Mouse (Mus musculus): ENCODE results near the gene Zmpste24. TPM values are rescaled to one million over a fixed set of nuclear protein-coding genes. Genes with fewer than 3 reads are reported as not detected.

Zmpste24 gene
- polyA plus RNA-seq, 1 experiment = 31.7 TPM

GRCm38 (mm10) chr4:121040897-121041671 is 57.0 kb downstream of the Zmpste24 start:
- TF ChIP-seq CTCF (IDR thresholded peaks at IDR 0.05; ENCODE audit: low read depth, low read length) (peak; percentile 86), POLR2A (IDR thresholded peaks at IDR 0.05; ENCODE audit: insufficient read depth, low read length) (no peak), EP300 (IDR thresholded peaks at IDR 0.05; ENCODE audit: insufficient read depth, low read depth, low read length) (peak; percentile 55; the same call in 1 of the 2 replicates)
- Histone ChIP-seq H3K4me1 (ENCODE audit: control insufficient read depth, insufficient read depth, low read length) (peaks cover 6% of the 10 kb centered on the region), H3K9ac (ENCODE audit: low read depth, poor library complexity, severe bottlenecking) (0 out of 2 replicates have a peak overlapping the region, but pooled peaks have one; percentile 9), H3K36me3 (ENCODE audit: control insufficient read depth, insufficient read depth, low read length, poor library complexity, severe bottlenecking) (no peaks in the 10 kb centered on the region), H3K27ac (ENCODE audit: insufficient read depth, low read length) (peak overlapping the region; percentile 63), H3K9me3 (replicated peaks; ENCODE audit: control insufficient read depth, insufficient read depth, low read length, poor library complexity, severe bottlenecking) (no peaks in the 10 kb centered on the region), H3K4me3 (ENCODE audit: low read depth, low read length) (no peak overlapping the region), H3K27me3 (ENCODE audit: control insufficient read depth, insufficient read depth, low read length, poor library complexity, severe bottlenecking) (no peaks in the 10 kb centered on the region)

- Histone ChIP-seq H3K4me3 (ENCODE audit: low read depth, low read length) (peak overlapping the region; percentile 82), H3K36me3 (ENCODE audit: control insufficient read depth, insufficient read depth, low read length, poor library complexity, severe bottlenecking) (no peaks in the 10 kb centered on the region), H3K9ac (ENCODE audit: low read depth, poor library complexity, severe bottlenecking) (peak overlapping the region; percentile 50), H3K4me1 (ENCODE audit: control insufficient read depth, insufficient read depth, low read length) (peaks cover 6% of the 10 kb centered on the region), H3K27me3 (ENCODE audit: control insufficient read depth, insufficient read depth, low read length, poor library complexity, severe bottlenecking) (no peaks in the 10 kb centered on the region), H3K9me3 (replicated peaks; ENCODE audit: control insufficient read depth, insufficient read depth, low read length, poor library complexity, severe bottlenecking) (no peaks in the 10 kb centered on the region), H3K27ac (ENCODE audit: insufficient read depth, low read length) (no peak overlapping the region)
- TF ChIP-seq POLR2A (IDR thresholded peaks at IDR 0.05; ENCODE audit: insufficient read depth, low read length) = no peak
- TF ChIP-seq EP300 (IDR thresholded peaks at IDR 0.05; ENCODE audit: insufficient read depth, low read depth, low read length) = no peak
- TF ChIP-seq CTCF (IDR thresholded peaks at IDR 0.05; ENCODE audit: low read depth, low read length) = no peak
Observed at GRCm38 (mm10) chr4:121040323-121040722, 57.7 kb downstream of the Zmpste24 start.

GRCm38 (mm10) chr4:121039331-121040115 is 58.5 kb downstream of the Zmpste24 start, which contains the start of gene Col9a2:
Gene Col9a2 (plus strand): TSS chr4:121039385.
- H3K27ac ChIP-seq (ENCODE audit: insufficient read depth, low read length) = no peak within 1 kb of the TSS
- TF ChIP-seq POLR2A (IDR thresholded peaks at IDR 0.05; ENCODE audit: insufficient read depth, low read length) (no peak), EP300 (IDR thresholded peaks at IDR 0.05; ENCODE audit: insufficient read depth, low read depth, low read length) (no peak), CTCF (IDR thresholded peaks at IDR 0.05; ENCODE audit: low read depth, low read length) (no peak)
- no peaks in the 10 kb centered on the region for H3K36me3 ChIP-seq (ENCODE audit: control insufficient read depth, insufficient read depth, low read length, poor library complexity, severe bottlenecking)
- peaks cover 6% of the 10 kb centered on the region for H3K4me1 ChIP-seq (ENCODE audit: control insufficient read depth, insufficient read depth, low read length)
- peak within 1 kb of the TSS; percentile 50 for H3K9ac ChIP-seq (ENCODE audit: low read depth, poor library complexity, severe bottlenecking)
- H3K4me3 ChIP-seq (ENCODE audit: low read depth, low read length) = peak within 1 kb of the TSS; percentile 82
- no peaks in the 10 kb centered on the region for H3K9me3 ChIP-seq (replicated peaks; ENCODE audit: control insufficient read depth, insufficient read depth, low read length, poor library complexity, severe bottlenecking)
- H3K27me3 ChIP-seq (ENCODE audit: control insufficient read depth, insufficient read depth, low read length, poor library complexity, severe bottlenecking) = no peaks in the 10 kb centered on the region

GRCm38 (mm10) chr4:121033006-121033405 is 65.0 kb downstream of the Zmpste24 start:
- no peak overlapping the region for H3K9ac ChIP-seq (ENCODE audit: low read depth, poor library complexity, severe bottlenecking)
- H3K36me3 ChIP-seq (ENCODE audit: control insufficient read depth, insufficient read depth, low read length, poor library complexity, severe bottlenecking) = no peaks in the 10 kb centered on the region
- no peaks in the 10 kb centered on the region for H3K9me3 ChIP-seq (replicated peaks; ENCODE audit: control insufficient read depth, insufficient read depth, low read length, poor library complexity, severe bottlenecking)
- H3K27ac ChIP-seq (ENCODE audit: insufficient read depth, low read length) = no peak overlapping the region
- no peak overlapping the region for H3K4me3 ChIP-seq (ENCODE audit: low read depth, low read length)
- H3K27me3 ChIP-seq (ENCODE audit: control insufficient read depth, insufficient read depth, low read length, poor library complexity, severe bottlenecking) = no peaks in the 10 kb centered on the region
- TF ChIP-seq EP300 (IDR thresholded peaks at IDR 0.05; ENCODE audit: insufficient read depth, low read depth, low read length) (no peak), CTCF (IDR thresholded peaks at IDR 0.05; ENCODE audit: low read depth, low read length) (no peak), POLR2A (IDR thresholded peaks at IDR 0.05; ENCODE audit: insufficient read depth, low read length) (no peak)
- no peaks in the 10 kb centered on the region for H3K4me1 ChIP-seq (ENCODE audit: control insufficient read depth, insufficient read depth, low read length)

GRCm38 (mm10) chr4:121031440-121031839 is 66.6 kb downstream of the Zmpste24 start:
- Histone ChIP-seq H3K27ac (ENCODE audit: insufficient read depth, low read length) (no peak overlapping the region), H3K9me3 (replicated peaks; ENCODE audit: control insufficient read depth, insufficient read depth, low read length, poor library complexity, severe bottlenecking) (no peaks in the 10 kb centered on the region), H3K4me1 (ENCODE audit: control insufficient read depth, insufficient read depth, low read length) (no peaks in the 10 kb centered on the region), H3K36me3 (ENCODE audit: control insufficient read depth, insufficient read depth, low read length, poor library complexity, severe bottlenecking) (no peaks in the 10 kb centered on the region), H3K9ac (ENCODE audit: low read depth, poor library complexity, severe bottlenecking) (no peak overlapping the region), H3K4me3 (ENCODE audit: low read depth, low read length) (no peak overlapping the region), H3K27me3 (ENCODE audit: control insufficient read depth, insufficient read depth, low read length, poor library complexity, severe bottlenecking) (no peaks in the 10 kb centered on the region)
- no peak for TF ChIP-seq EP300 (IDR thresholded peaks at IDR 0.05; ENCODE audit: insufficient read depth, low read depth, low read length)
- TF ChIP-seq CTCF (IDR thresholded peaks at IDR 0.05; ENCODE audit: low read depth, low read length) = no peak
- no peak for TF ChIP-seq POLR2A (IDR thresholded peaks at IDR 0.05; ENCODE audit: insufficient read depth, low read length)

All from ES-Bruce4 (cell line).